In genomic region chr8:13665538-13665937, GRCm38 (mm10) we compare ENCODE assay signal across 27 mouse cellular contexts. TPM values are rescaled to one million over a fixed set of nuclear protein-coding genes. Genes with fewer than 3 reads are reported as not detected.
DNase-seq lines count a peak whose midpoint lies in the region; ATAC-seq and TF ChIP-seq lines count a peak whose summit lies in the region.
"Had no signal": no experiment of that assay in that cellular context is flagged by ENCODE, and none has a peak within 500 bp of the region (broad histone marks: within the 10 kb centered on the region; RNA-seq: fewer than 3 reads in every experiment).

No protein-coding gene starts in this region.

- peak overlapping the region; percentile 14; the same call in 1 of the 2 replicates for H3K4me2 ChIP-seq in heart, embryonic 14.5 days (ENCODE audit: low read length)
- no peak overlapping the region for H3K4me2 ChIP-seq in liver, embryonic 12.5 days
- H3K4me2 ChIP-seq: embryonic facial prominence, embryonic 13.5 days; forebrain, embryonic 12.5 days; hindbrain, embryonic 13.5 days; lung, embryonic 14.5 days; midbrain, embryonic 11.5 days; neural tube, embryonic 15.5 days; stomach, embryonic 15.5 days had no signal

- ATAC-seq in heart, embryonic 14.5 days (ENCODE audit: insufficient number of reproducible peaks, insufficient read depth, low FRiP score, low read depth) = no peak
- no peak for ATAC-seq in liver, embryonic 12.5 days

- peak overlapping the region; percentile 45 for H3K9ac ChIP-seq in heart, embryonic 14.5 days (ENCODE audit: low read length)
- H3K9ac ChIP-seq in liver, embryonic 12.5 days = no peak overlapping the region
- H3K9ac ChIP-seq: embryonic facial prominence, embryonic 13.5 days; forebrain, embryonic 12.5 days; hindbrain, embryonic 13.5 days; liver, embryonic 14.5 days; lung, embryonic 14.5 days; neural tube, embryonic 15.5 days; stomach, embryonic 15.5 days had no signal

- no peak for TF ChIP-seq POLR2A in bone marrow macrophage, adult 2 months (IDR thresholded peaks at IDR 0.05; ENCODE audit: borderline replicate concordance, low read depth, low read length)

- H3K4me3 ChIP-seq in gastrocnemius, adult 2 months = peak overlapping the region; percentile 1
- H3K4me3 ChIP-seq in heart, embryonic 14.5 days (ENCODE audit: control insufficient read depth in 1 of 2, insufficient read depth in 1 of 2, low read depth in 1 of 2, low read length in 2 of 2) = no peak overlapping the region
- H3K4me3 ChIP-seq in bone marrow macrophage, adult 2 months (ENCODE audit: insufficient read depth, low read length) = no peak overlapping the region
- no peak overlapping the region for H3K4me3 ChIP-seq in liver, embryonic 12.5 days
- H3K4me3 ChIP-seq: embryonic facial prominence, embryonic 13.5 days; erythroblast, embryonic 14.5 days; forebrain, embryonic 12.5 days; hindbrain, embryonic 13.5 days; left cerebral cortex, adult 2 months; neural tube, embryonic 15.5 days; stomach, embryonic 15.5 days had no signal

- intact Hi-C loops in gastrocnemius, adult 2 months (cut with DNase I) = loop anchor here (2.0 kb wide), 1 partner anchor 15 kb away; no protein-coding TSS in a partner anchor
- intact Hi-C loops in gastrocnemius, postnatal 36 days (cut with DNase I) = no loop called here
- intact Hi-C loops in heart, postnatal 25 days (cut with DNase I) = no loop called here

- peaks cover 59 to 62% of the 10 kb centered on the region in 2 experiments for H3K4me1 ChIP-seq in heart, embryonic 14.5 days (ENCODE audit: control insufficient read depth in 2 of 2, insufficient read depth in 2 of 2, low read length in 2 of 2)
- H3K4me1 ChIP-seq in bone marrow macrophage, adult 2 months (ENCODE audit: control insufficient read depth, insufficient read depth, low read length) = peaks cover 32% of the 10 kb centered on the region
- peaks cover 52% of the 10 kb centered on the region for H3K4me1 ChIP-seq in liver, embryonic 12.5 days
- H3K4me1 ChIP-seq: forebrain, embryonic 12.5 days had no signal

- H3K27me3 ChIP-seq in heart, embryonic 14.5 days (ENCODE audit: control insufficient read depth, insufficient read depth, low read length) = no peaks in the 10 kb centered on the region
- no peaks in the 10 kb centered on the region for H3K27me3 ChIP-seq in liver, embryonic 12.5 days (replicated peaks)
- H3K27me3 ChIP-seq: embryonic facial prominence, embryonic 13.5 days; forebrain, embryonic 12.5 days; hindbrain, embryonic 13.5 days; neural tube, embryonic 15.5 days; stomach, embryonic 15.5 days had no signal

- no peaks in the 10 kb centered on the region for H3K9me3 ChIP-seq in heart, embryonic 14.5 days (ENCODE audit: control insufficient read depth, low read length)
- H3K9me3 ChIP-seq in liver, embryonic 12.5 days (replicated peaks) = no peaks in the 10 kb centered on the region
- H3K9me3 ChIP-seq: embryonic facial prominence, embryonic 13.5 days; forebrain, embryonic 12.5 days; hindbrain, embryonic 13.5 days; neural tube, embryonic 15.5 days; stomach, embryonic 15.5 days had no signal

- WGBS in heart, embryonic 14.5 days = 65% methylated on average over 4 of the region's 4 CpGs
- WGBS in liver, embryonic 12.5 days (ENCODE audit: insufficient replicate concordance) = 57% methylated on average over 4 of the region's 4 CpGs

- no peak for DNase-seq in gastrocnemius, adult 2 months
- DNase-seq in gastrocnemius, postnatal 36 days = no peak
- no peak for DNase-seq in heart, postnatal 25 days (ENCODE audit: low spot score)
- peak; percentile 51 for DNase-seq in adrenal gland, postnatal 10 days
- no peak for DNase-seq in kidney, adult 11 months
- DNase-seq: cerebellum, adult 8-10 months; cerebellum, postnatal 36 days; embryo, embryonic 11 days; kidney, adult 18-20 months; lung, embryonic 14.5 days; thymus, adult 2 months; thymus, postnatal 4 days had no signal

- TF ChIP-seq CTCF in gastrocnemius, adult 2 months (IDR thresholded peaks at IDR 0.05) = no peak
- TF ChIP-seq CTCF in bone marrow macrophage, adult 2 months (IDR thresholded peaks at IDR 0.05; ENCODE audit: low read depth, low read length) = no peak

- H3K36me3 ChIP-seq in heart, embryonic 14.5 days (ENCODE audit: control insufficient read depth, insufficient read depth, low read length) = no peaks in the 10 kb centered on the region
- peaks cover 8% of the 10 kb centered on the region; the same call in 1 of the 2 replicates for H3K36me3 ChIP-seq in liver, embryonic 12.5 days
- H3K36me3 ChIP-seq: embryonic facial prominence, embryonic 13.5 days; forebrain, embryonic 12.5 days; hindbrain, embryonic 13.5 days; neural tube, embryonic 15.5 days; stomach, embryonic 15.5 days had no signal

- peak overlapping the region; percentile 98 for H3K27ac ChIP-seq in gastrocnemius, adult 2 months
- H3K27ac ChIP-seq in heart, embryonic 14.5 days (replicated peaks in 1 of 2; ENCODE audit: control insufficient read depth in 1 of 2, insufficient read depth in 1 of 2, low read depth in 2 of 2, low read length in 2 of 2) = peak overlapping the region; percentile 63 to 80; a peak in 3 of 4 replicates
- H3K27ac ChIP-seq in bone marrow macrophage, adult 2 months (ENCODE audit: insufficient read depth, low read depth, low read length) = peak overlapping the region; percentile 7; the same call in 1 of the 2 replicates
- H3K27ac ChIP-seq in liver, embryonic 12.5 days = no peak overlapping the region
- H3K27ac ChIP-seq: embryonic facial prominence, embryonic 13.5 days; forebrain, embryonic 12.5 days; hindbrain, embryonic 13.5 days; kidney, postnatal 0 days; left cerebral cortex, adult 2 months; liver, embryonic 14.5 days; neural tube, embryonic 15.5 days; stomach, embryonic 15.5 days had no signal

RNA-seq across cellular contexts. Expression of gene Rasa3, which starts 11.9 kb away (rescaled TPM):
- total RNA-seq in gastrocnemius, adult 2 months (2021) = 10 to 100 TPM in 1 of 2 experiments, 1 to 10 TPM in 1; 5.9 to 10.5 TPM
- 10 to 100 TPM in 1 of 2 experiments, 1 to 10 TPM in 1; 7.5 to 11.8 TPM for total RNA-seq in gastrocnemius, postnatal 36 days (2021)
- 20.9 and 24.9 TPM in 2 replicates for polyA plus RNA-seq in heart, embryonic 14.5 days (2014; fragmentation: Nextera tagmentation; extraction: Ambion mirVana)
- 10 to 100 TPM; 14.8 to 19.8 TPM for total RNA-seq in heart, postnatal 25 days (2021)
- 10 to 100 TPM; 32.5 to 39.5 TPM for total RNA-seq in adrenal gland, postnatal 10 days (2021)
- polyA plus RNA-seq in bone marrow macrophage, adult 2 months (2012; ENCODE audit: insufficient read depth, insufficient read length, missing spikeins) = 69.3 and 83.2 TPM in 2 replicates
- 29.2 and 30.8 TPM in 2 replicates for polyA plus RNA-seq in liver, embryonic 12.5 days (2016; fragmentation: Nextera tagmentation; extraction: Ambion mirVana)

RNA-seq across cellular contexts. Expression of gene Cfap97d2, which starts 40.2 kb away (rescaled TPM):
- total RNA-seq in gastrocnemius, adult 2 months (2021) = not detected
- total RNA-seq in gastrocnemius, postnatal 36 days (2021) = not detected
- polyA plus RNA-seq in heart, embryonic 14.5 days (2014; fragmentation: Nextera tagmentation; extraction: Ambion mirVana) = not detected in 2 replicates
- total RNA-seq in heart, postnatal 25 days (2021) = not detected
- total RNA-seq in adrenal gland, postnatal 10 days (2021) = under 1 TPM in 1 of 2 experiments, not detected in 1; 0.30 TPM
- polyA plus RNA-seq in bone marrow macrophage, adult 2 months (2012; ENCODE audit: insufficient read depth, insufficient read length, missing spikeins) = 0.84 TPM in 1 of 2 replicates, not detected in the other
- polyA plus RNA-seq in liver, embryonic 12.5 days (2016; fragmentation: Nextera tagmentation; extraction: Ambion mirVana) = not detected in 2 replicates
- total RNA-seq: ES-E14; gastrocnemius, postnatal 4 days had no signal
- polyA plus RNA-seq: erythroblast, embryonic 14.5 days; kidney, postnatal 0 days; lung, embryonic 14.5 days; stomach, embryonic 15.5 days; thymus, adult 2 months had no signal
